In genomic region chr12:35191698-35192425, GRCm38 (mm10) we compare ENCODE assay signal across 8 mouse cellular contexts.
DNase-seq lines count a peak whose midpoint lies in the region; ATAC-seq and TF ChIP-seq lines count a peak whose summit lies in the region.

No protein-coding gene starts in this region.

- no peaks in the 10 kb centered on the region for H3K27me3 ChIP-seq in liver, adult 2 months (ENCODE audit: control insufficient read depth, insufficient read depth, low read length)
- no peaks in the 10 kb centered on the region for H3K27me3 ChIP-seq in liver, embryonic 12.5 days (replicated peaks)
- H3K27me3 ChIP-seq in intestine, embryonic 15.5 days (replicated peaks), result no peaks in the 10 kb centered on the region
- no peaks in the 10 kb centered on the region for H3K27me3 ChIP-seq in midbrain, embryonic 14.5 days (ENCODE audit: control insufficient read depth, insufficient read depth, low read length)

- peak; percentile 25; the same call in 1 of the 2 replicates for TF ChIP-seq CTCF in liver, adult 2 months (IDR thresholded peaks at IDR 0.05; ENCODE audit: low read depth, low read length)

- no peak overlapping the region for H3K27ac ChIP-seq in liver, adult 2 months (replicated peaks; ENCODE audit: insufficient read depth, low read depth, low read length)
- H3K27ac ChIP-seq in liver, embryonic 12.5 days, result no peak overlapping the region
- H3K27ac ChIP-seq in intestine, embryonic 15.5 days, result no peak overlapping the region
- H3K27ac ChIP-seq in midbrain, embryonic 14.5 days (replicated peaks; ENCODE audit: low read depth, low read length), result no peak overlapping the region

- ATAC-seq in liver, embryonic 12.5 days, result no peak
- ATAC-seq in intestine, embryonic 15.5 days, result peak; percentile 41; the same call in 1 of the 2 replicates
- ATAC-seq in midbrain, embryonic 14.5 days (ENCODE audit: low FRiP score, low TSS enrichment), result peak; percentile 56; the same call in 1 of the 2 replicates

- H3K4me2 ChIP-seq in liver, embryonic 12.5 days, result no peak overlapping the region
- H3K4me2 ChIP-seq in intestine, embryonic 15.5 days (replicated peaks), result peak overlapping the region; percentile 42
- H3K4me2 ChIP-seq in midbrain, embryonic 14.5 days (ENCODE audit: low read length), result peak overlapping the region; percentile 51

- no peaks in the 10 kb centered on the region for H3K79me2 ChIP-seq in liver, adult 2 months (ENCODE audit: control insufficient read depth, insufficient read depth, low read length)

- no peaks in the 10 kb centered on the region for H3K9me3 ChIP-seq in liver, embryonic 12.5 days (replicated peaks)
- no peaks in the 10 kb centered on the region for H3K9me3 ChIP-seq in intestine, embryonic 15.5 days
- no peaks in the 10 kb centered on the region for H3K9me3 ChIP-seq in midbrain, embryonic 14.5 days (ENCODE audit: control insufficient read depth, low read length)

- no peak overlapping the region for H3K9ac ChIP-seq in liver, adult 2 months (ENCODE audit: low read depth, low read length)
- H3K9ac ChIP-seq in liver, embryonic 12.5 days, result no peak overlapping the region
- no peak overlapping the region for H3K9ac ChIP-seq in intestine, embryonic 15.5 days
- H3K9ac ChIP-seq in midbrain, embryonic 14.5 days (replicated peaks; ENCODE audit: low read length), result 0 out of 2 replicates have a peak overlapping the region, but pooled peaks have one; percentile 16

- 46% methylated on average over 17 of the region's 17 CpGs for WGBS in liver, adult 2 months
- WGBS in liver, embryonic 12.5 days (ENCODE audit: insufficient replicate concordance), result 53% methylated on average over 17 of the region's 17 CpGs
- 46% methylated on average over 17 of the region's 17 CpGs for WGBS in intestine, embryonic 15.5 days
- WGBS in midbrain, embryonic 14.5 days, result 56% methylated on average over 17 of the region's 17 CpGs

- DNase-seq in liver, adult 2 months (ENCODE audit: extremely low read depth, low read depth, low spot score), result peak; percentile 57
- DNase-seq in embryo, embryonic 10.5 days (ENCODE audit: low spot score), result peak; percentile 90
- peak; percentile 36 to 70 for DNase-seq in gastrocnemius, postnatal 36 days
- peak; percentile 78 to 82 for DNase-seq in left cerebral cortex, postnatal 10 days (ENCODE audit: extremely low spot score in 1 of 2, low spot score in 2 of 2)
- DNase-seq in midbrain, embryonic 14.5 days, result peak; percentile 95
- peak; percentile 35 to 76 for DNase-seq in spleen, postnatal 10 days (ENCODE audit: low spot score in 2 of 2)

- TF ChIP-seq POLR2A in liver, adult 2 months (IDR thresholded peaks at IDR 0.05; ENCODE audit: extremely low read depth, insufficient read depth, low read length), result no peak

- no peaks in the 10 kb centered on the region for H3K36me3 ChIP-seq in liver, adult 2 months (ENCODE audit: control insufficient read depth, insufficient read depth, low read length)
- no peaks in the 10 kb centered on the region for H3K36me3 ChIP-seq in liver, embryonic 12.5 days
- H3K36me3 ChIP-seq in intestine, embryonic 15.5 days, result no peaks in the 10 kb centered on the region
- H3K36me3 ChIP-seq in midbrain, embryonic 14.5 days (ENCODE audit: control insufficient read depth, insufficient read depth, low read length), result no peaks in the 10 kb centered on the region

- no peak overlapping the region for H3K4me3 ChIP-seq in liver, adult 2 months (ENCODE audit: insufficient read depth, low read depth, low read length)
- no peak overlapping the region for H3K4me3 ChIP-seq in liver, embryonic 12.5 days
- no peak overlapping the region for H3K4me3 ChIP-seq in intestine, embryonic 15.5 days (replicated peaks)
- peak overlapping the region; percentile 13; the same call in 1 of the 2 replicates for H3K4me3 ChIP-seq in midbrain, embryonic 14.5 days (replicated peaks; ENCODE audit: low read depth, low read length)

- H3K4me1 ChIP-seq in liver, adult 2 months (ENCODE audit: control insufficient read depth, insufficient read depth, low read length), result no peaks in the 10 kb centered on the region
- H3K4me1 ChIP-seq in liver, embryonic 12.5 days, result no peaks in the 10 kb centered on the region
- H3K4me1 ChIP-seq in intestine, embryonic 15.5 days (replicated peaks), result no peaks in the 10 kb centered on the region
- H3K4me1 ChIP-seq in midbrain, embryonic 14.5 days (ENCODE audit: control insufficient read depth, insufficient read depth, low read length), result no peaks in the 10 kb centered on the region

- intact Hi-C loops in gastrocnemius, postnatal 36 days (cut with DNase I), result no loop called here
- intact Hi-C loops in left cerebral cortex, postnatal 10 days (cut with DNase I), result no loop called here
